Mouse (Mus musculus): ENCODE results near the gene Ssbp4. TPM values are rescaled to one million over a fixed set of nuclear protein-coding genes. Genes with fewer than 3 reads are reported as not detected.
A peak's percentile ranks its signal among the peaks of the same experiment; 100 is the strongest.

The Ssbp4 gene
- total and polyA plus RNA-seq, 2 experiments from 2014 or later: 57.3 to 107 TPM

DNA sequence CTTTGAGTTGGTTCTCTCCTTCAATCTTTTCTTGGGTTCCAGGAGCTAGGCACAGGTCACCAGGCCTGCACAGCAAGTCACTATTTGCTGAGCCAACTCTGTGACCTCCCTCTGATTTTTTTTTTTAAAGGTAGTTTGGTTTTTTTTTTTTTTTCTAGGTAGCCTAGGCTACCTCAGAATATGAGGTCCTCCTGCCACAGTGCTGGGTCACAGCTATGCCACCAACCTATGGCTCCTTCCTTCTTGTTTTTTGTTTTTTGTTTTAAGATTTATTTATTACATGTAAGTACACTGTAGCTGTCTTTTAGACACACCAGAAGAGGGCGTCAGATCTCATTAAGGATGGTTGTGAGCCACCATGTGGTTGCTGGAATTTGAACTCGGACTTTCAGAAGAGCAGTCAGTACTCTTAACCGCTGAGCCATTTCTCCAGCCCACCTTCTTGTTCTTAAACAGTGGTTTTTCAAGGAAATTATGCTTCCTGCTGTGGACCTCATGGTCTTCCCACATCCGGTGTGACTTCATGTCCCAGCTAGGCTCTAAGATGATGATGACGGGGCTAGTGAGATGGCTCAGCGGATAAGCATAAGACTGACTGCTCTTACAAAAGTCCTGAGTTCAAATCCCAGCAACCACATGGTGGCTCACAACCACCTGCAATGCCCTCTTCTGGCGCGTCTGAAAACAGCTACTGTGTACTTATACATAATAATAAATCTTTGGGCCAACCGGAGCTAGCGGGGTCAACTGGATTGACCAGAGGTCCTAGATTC, 59.1 kb downstream of the Ssbp4 start:
- H3K27me3 ChIP-seq (ENCODE audit: control insufficient read depth, insufficient read depth, low read length): no peaks in the 10 kb centered on the region
- no peak overlapping the region for H3K27ac ChIP-seq (ENCODE audit: low read depth)
- TF ChIP-seq CTCF (IDR thresholded peaks at IDR 0.05; ENCODE audit: low read depth) (no peak; the same call in 1 of the 2 replicates), EP300 (IDR thresholded peaks at IDR 0.05; ENCODE audit: low read depth) (no peak)
- peaks cover 59% of the 10 kb centered on the region for H3K4me1 ChIP-seq (ENCODE audit: control insufficient read depth, insufficient read depth)
- 88% methylated on average over 10 of the region's 10 CpGs for WGBS
- H3K36me3 ChIP-seq (replicated peaks; ENCODE audit: control insufficient read depth, insufficient read depth, low read length): no peaks in the 10 kb centered on the region
- DNase-seq (ENCODE audit: low spot score) (no peak), ATAC-seq (ENCODE audit: insufficient read depth, low read depth) (no peak)
- H3K9ac ChIP-seq (replicated peaks; ENCODE audit: low read depth, low read length): no peak overlapping the region
- H3K4me2 ChIP-seq (ENCODE audit: low read depth, low read length): no peak overlapping the region
- no peaks in the 10 kb centered on the region for H3K9me3 ChIP-seq (replicated peaks; ENCODE audit: control insufficient read depth, low read length)
- no peak overlapping the region for H3K4me3 ChIP-seq (ENCODE audit: low read depth, low read length)

DNA sequence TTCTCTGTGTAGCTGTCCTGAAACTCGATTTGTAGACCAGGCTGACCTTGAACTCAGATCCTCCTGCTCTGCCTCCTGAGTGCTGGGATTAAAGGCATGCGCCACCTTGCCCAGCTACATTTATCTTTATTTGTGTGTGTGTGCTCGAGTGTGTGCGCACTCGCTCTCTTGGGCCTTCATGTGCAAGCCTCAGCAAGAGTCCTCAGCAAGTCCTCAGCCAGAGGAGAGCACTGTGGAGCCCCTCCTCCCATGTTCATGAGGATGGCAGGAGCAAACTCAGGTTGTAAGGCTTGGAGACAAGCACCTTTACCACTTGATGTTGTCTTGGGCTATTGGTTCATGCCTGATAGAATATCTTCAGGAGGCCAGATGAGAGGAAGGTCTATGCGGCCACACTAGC, 60.9 kb downstream of the Ssbp4 start:
- Histone ChIP-seq H3K27ac (ENCODE audit: low read depth) (peak overlapping the region; percentile 66; the same call in 1 of the 2 replicates), H3K4me2 (ENCODE audit: low read depth, low read length) (no peak overlapping the region), H3K9me3 (replicated peaks; ENCODE audit: control insufficient read depth, low read length) (no peaks in the 10 kb centered on the region), H3K4me3 (ENCODE audit: low read depth, low read length) (no peak overlapping the region), H3K36me3 (replicated peaks; ENCODE audit: control insufficient read depth, insufficient read depth, low read length) (no peaks in the 10 kb centered on the region), H3K4me1 (ENCODE audit: control insufficient read depth, insufficient read depth) (peaks cover 41% of the 10 kb centered on the region), H3K27me3 (ENCODE audit: control insufficient read depth, insufficient read depth, low read length) (no peaks in the 10 kb centered on the region), H3K9ac (replicated peaks; ENCODE audit: low read depth, low read length) (no peak overlapping the region)
- 81% methylated on average over 6 of the region's 6 CpGs for WGBS
- no peak for DNase-seq (ENCODE audit: low spot score)
- ATAC-seq (ENCODE audit: insufficient read depth, low read depth): no peak
- TF ChIP-seq EP300 (IDR thresholded peaks at IDR 0.05; ENCODE audit: low read depth) (no peak), CTCF (IDR thresholded peaks at IDR 0.05; ENCODE audit: low read depth) (no peak)

Other genes with a start within 250 kb of the Ssbp4 start
- gene Comp, start 235.3 kb downstream of the Ssbp4 start, total RNA-seq (2014; rRNA removed; ENCODE audit: low replicate concordance): 3.2 and 9.8 TPM in 2 replicates
- gene Comp, start 235.3 kb downstream of the Ssbp4 start, polyA plus RNA-seq (2015; fragmentation: Nextera tagmentation; extraction: Ambion mirVana): 4.2 and 4.4 TPM in 2 replicates
- 6.0 and 6.5 TPM in 2 replicates for gene Crtc1, start 169.3 kb downstream of the Ssbp4 start, total RNA-seq (2014; rRNA removed; ENCODE audit: low replicate concordance)
- 6.0 and 6.9 TPM in 2 replicates for gene Crtc1, start 169.3 kb downstream of the Ssbp4 start, polyA plus RNA-seq (2015; fragmentation: Nextera tagmentation; extraction: Ambion mirVana)
- 15.8 and 22.6 TPM in 2 replicates for gene Klhl26, start 131.9 kb downstream of the Ssbp4 start, total RNA-seq (2014; rRNA removed; ENCODE audit: low replicate concordance)
- gene Klhl26, start 131.9 kb downstream of the Ssbp4 start, polyA plus RNA-seq (2015; fragmentation: Nextera tagmentation; extraction: Ambion mirVana): 7.1 and 8.7 TPM in 2 replicates
- gene Tmem59l, start 121.5 kb downstream of the Ssbp4 start, total RNA-seq (2014; rRNA removed; ENCODE audit: low replicate concordance): not detected in 2 replicates
- gene Tmem59l, start 121.5 kb downstream of the Ssbp4 start, polyA plus RNA-seq (2015; fragmentation: Nextera tagmentation; extraction: Ambion mirVana): not detected in 2 replicates
- gene Crlf1, start 115.7 kb downstream of the Ssbp4 start, total RNA-seq (2014; rRNA removed; ENCODE audit: low replicate concordance): not detected in 2 replicates
- gene Crlf1, start 115.7 kb downstream of the Ssbp4 start, polyA plus RNA-seq (2015; fragmentation: Nextera tagmentation; extraction: Ambion mirVana): 0.16 and 0.66 TPM in 2 replicates
- 121 and 145 TPM in 2 replicates for gene Rex1bd, start 102.1 kb downstream of the Ssbp4 start, total RNA-seq (2014; rRNA removed; ENCODE audit: low replicate concordance)
- 139 and 146 TPM in 2 replicates for gene Rex1bd, start 102.1 kb downstream of the Ssbp4 start, polyA plus RNA-seq (2015; fragmentation: Nextera tagmentation; extraction: Ambion mirVana)
- gene Uba52, start 98.1 kb downstream of the Ssbp4 start, total RNA-seq (2014; rRNA removed; ENCODE audit: low replicate concordance): 887 and 1,064 TPM in 2 replicates
- gene Uba52, start 98.1 kb downstream of the Ssbp4 start, polyA plus RNA-seq (2015; fragmentation: Nextera tagmentation; extraction: Ambion mirVana): 1,011 and 1,075 TPM in 2 replicates
- gene Fkbp8, start 81.1 kb downstream of the Ssbp4 start, total RNA-seq (2014; rRNA removed; ENCODE audit: low replicate concordance): 422 and 440 TPM in 2 replicates
- gene Fkbp8, start 81.1 kb downstream of the Ssbp4 start, polyA plus RNA-seq (2015; fragmentation: Nextera tagmentation; extraction: Ambion mirVana): 195 and 200 TPM in 2 replicates
- 110 and 120 TPM in 2 replicates for gene Kxd1, start 80.9 kb downstream of the Ssbp4 start, total RNA-seq (2014; rRNA removed; ENCODE audit: low replicate concordance)
- gene Kxd1, start 80.9 kb downstream of the Ssbp4 start, polyA plus RNA-seq (2015; fragmentation: Nextera tagmentation; extraction: Ambion mirVana): 93.5 and 96.7 TPM in 2 replicates
- gene Ell, start 69.4 kb downstream of the Ssbp4 start, total RNA-seq (2014; rRNA removed; ENCODE audit: low replicate concordance): 7.3 and 13.9 TPM in 2 replicates
- 7.9 and 9.1 TPM in 2 replicates for gene Ell, start 69.4 kb downstream of the Ssbp4 start, polyA plus RNA-seq (2015; fragmentation: Nextera tagmentation; extraction: Ambion mirVana)
- 111 and 125 TPM in 2 replicates for gene Isyna1, start 14.5 kb downstream of the Ssbp4 start, total RNA-seq (2014; rRNA removed; ENCODE audit: low replicate concordance)
- gene Isyna1, start 14.5 kb downstream of the Ssbp4 start, polyA plus RNA-seq (2015; fragmentation: Nextera tagmentation; extraction: Ambion mirVana): 53.3 and 59.6 TPM in 2 replicates
- 1.5 and 2.2 TPM in 2 replicates for gene Lrrc25, start 7.3 kb upstream of the Ssbp4 start, total RNA-seq (2014; rRNA removed; ENCODE audit: low replicate concordance)
- gene Lrrc25, start 7.3 kb upstream of the Ssbp4 start, polyA plus RNA-seq (2015; fragmentation: Nextera tagmentation; extraction: Ambion mirVana): 1.3 and 1.6 TPM in 2 replicates
- gene Gdf15, start 23.6 kb upstream of the Ssbp4 start, total RNA-seq (2014; rRNA removed; ENCODE audit: low replicate concordance): 0.15 and 5.4 TPM in 2 replicates
- 1.4 and 1.7 TPM in 2 replicates for gene Gdf15, start 23.6 kb upstream of the Ssbp4 start, polyA plus RNA-seq (2015; fragmentation: Nextera tagmentation; extraction: Ambion mirVana)
- 18.0 and 36.3 TPM in 2 replicates for gene Pgpep1, start 51.5 kb upstream of the Ssbp4 start, total RNA-seq (2014; rRNA removed; ENCODE audit: low replicate concordance)
- gene Pgpep1, start 51.5 kb upstream of the Ssbp4 start, polyA plus RNA-seq (2015; fragmentation: Nextera tagmentation; extraction: Ambion mirVana): 26.9 and 29.1 TPM in 2 replicates
- gene Lsm4, start 64.4 kb upstream of the Ssbp4 start, total RNA-seq (2014; rRNA removed; ENCODE audit: low replicate concordance): 438 and 495 TPM in 2 replicates
- 202 and 205 TPM in 2 replicates for gene Lsm4, start 64.4 kb upstream of the Ssbp4 start, polyA plus RNA-seq (2015; fragmentation: Nextera tagmentation; extraction: Ambion mirVana)
- gene Jund, start 90.1 kb upstream of the Ssbp4 start, total RNA-seq (2014; rRNA removed; ENCODE audit: low replicate concordance): 322 and 503 TPM in 2 replicates
- 45.9 and 49.5 TPM in 2 replicates for gene Jund, start 90.1 kb upstream of the Ssbp4 start, polyA plus RNA-seq (2015; fragmentation: Nextera tagmentation; extraction: Ambion mirVana)
- not detected in 2 replicates for gene Iqcn, start 94.6 kb upstream of the Ssbp4 start, total RNA-seq (2014; rRNA removed; ENCODE audit: low replicate concordance)
- not detected in 2 replicates for gene Iqcn, start 94.6 kb upstream of the Ssbp4 start, polyA plus RNA-seq (2015; fragmentation: Nextera tagmentation; extraction: Ambion mirVana)
- gene Gm3336, start 109.7 kb upstream of the Ssbp4 start, total RNA-seq (2014; rRNA removed; ENCODE audit: low replicate concordance): not detected in 2 replicates
- gene Gm3336, start 109.7 kb upstream of the Ssbp4 start, polyA plus RNA-seq (2015; fragmentation: Nextera tagmentation; extraction: Ambion mirVana): not detected in 2 replicates
- gene Pde4c, start 114.8 kb upstream of the Ssbp4 start, total RNA-seq (2014; rRNA removed; ENCODE audit: low replicate concordance): 0.42 and 1.2 TPM in 2 replicates
- gene Pde4c, start 114.8 kb upstream of the Ssbp4 start, polyA plus RNA-seq (2015; fragmentation: Nextera tagmentation; extraction: Ambion mirVana): 0.44 and 0.56 TPM in 2 replicates
- 21.4 and 40.3 TPM in 2 replicates for gene Rab3a, start 145.8 kb upstream of the Ssbp4 start, total RNA-seq (2014; rRNA removed; ENCODE audit: low replicate concordance)
- gene Rab3a, start 145.8 kb upstream of the Ssbp4 start, polyA plus RNA-seq (2015; fragmentation: Nextera tagmentation; extraction: Ambion mirVana): 32.7 and 32.8 TPM in 2 replicates
- gene Mpv17l2, start 152.1 kb upstream of the Ssbp4 start, total RNA-seq (2014; rRNA removed; ENCODE audit: low replicate concordance): 26.6 and 56.3 TPM in 2 replicates
- gene Mpv17l2, start 152.1 kb upstream of the Ssbp4 start, polyA plus RNA-seq (2015; fragmentation: Nextera tagmentation; extraction: Ambion mirVana): 50.3 and 54.0 TPM in 2 replicates
- gene Pik3r2, start 167.8 kb upstream of the Ssbp4 start, total RNA-seq (2014; rRNA removed; ENCODE audit: low replicate concordance): 36.6 and 39.3 TPM in 2 replicates
- gene Pik3r2, start 167.8 kb upstream of the Ssbp4 start, polyA plus RNA-seq (2015; fragmentation: Nextera tagmentation; extraction: Ambion mirVana): 30.2 and 32.5 TPM in 2 replicates
- gene Mast3, start 196.2 kb upstream of the Ssbp4 start, total RNA-seq (2014; rRNA removed; ENCODE audit: low replicate concordance): 3.0 and 5.6 TPM in 2 replicates
- gene Mast3, start 196.2 kb upstream of the Ssbp4 start, polyA plus RNA-seq (2015; fragmentation: Nextera tagmentation; extraction: Ambion mirVana): 2.3 and 3.2 TPM in 2 replicates
- 0.08 TPM in 1 of 2 replicates, not detected in the other for gene Il12rb1, start 199.6 kb upstream of the Ssbp4 start, total RNA-seq (2014; rRNA removed; ENCODE audit: low replicate concordance)
- not detected in 2 replicates for gene Il12rb1, start 199.6 kb upstream of the Ssbp4 start, polyA plus RNA-seq (2015; fragmentation: Nextera tagmentation; extraction: Ambion mirVana)
- 4.5 and 38.1 TPM in 2 replicates for gene Arrdc2, start 230.8 kb upstream of the Ssbp4 start, total RNA-seq (2014; rRNA removed; ENCODE audit: low replicate concordance)
- gene Arrdc2, start 230.8 kb upstream of the Ssbp4 start, polyA plus RNA-seq (2015; fragmentation: Nextera tagmentation; extraction: Ambion mirVana): 3.0 and 3.6 TPM in 2 replicates